Mouse (Mus musculus) CH12.LX (cell line): Measurements from ENCODE around the gene Pdap1.

Source experiments
- CTCF ChIP-seq, 2 experiments: IDR thresholded peaks in 1 of 2; conservative IDR thresholded peaks in 1 of 2; 2 replicates each; pipeline ENCODE4 v1.5.1; 2011 to 2012; ENCODE audit warnings: low read depth in 2 of 2, low read length in 2 of 2, improper control_type of control experiment in 1 of 2, inconsistent platforms in 1 of 2, mild to moderate bottlenecking in 1 of 2, moderate library complexity in 1 of 2
- MEF2A ChIP-seq: IDR thresholded peaks from 2 replicates; pipeline ENCODE4 v1.6.1; 2014; ENCODE audit warnings: low read depth, mild to moderate bottlenecking, inconsistent platforms, low read length, improper control_type of control experiment, borderline replicate concordance
- PAX5 ChIP-seq: IDR thresholded peaks from 2 replicates; pipeline ENCODE4 v1.6.1; 2012; ENCODE audit warnings: low read length, inconsistent platforms, mixed read lengths
- POLR2A ChIP-seq: IDR thresholded peaks from 2 replicates; pipeline ENCODE4 v1.6.1; 2011; ENCODE audit warnings: low read depth, mild to moderate bottlenecking, improper control_type of control experiment, low read length
- TCF12 ChIP-seq: IDR thresholded peaks from 2 replicates; pipeline ENCODE4 v1.6.1; 2014; ENCODE audit warnings: low read depth, mild to moderate bottlenecking, inconsistent platforms, low read length, improper control_type of control experiment

- TF ChIP-seq PAX5 (no peak), TCF12 (no peak), MEF2A (no peak), CTCF (conservative IDR thresholded peaks at IDR 0.05 in 1 of 2, IDR thresholded peaks at IDR 0.05 in 1 of 2; ENCODE audit: low read depth in 2 of 2, low read length in 2 of 2) (no peak), POLR2A (no peak)
These were observed 24.7 kb upstream of the Pdap1 start for GRCm38 (mm10) chr5:145164710-145165109.
